Mouse (Mus musculus) spleen, postnatal 14 days (tissue): Measurements from ENCODE around the gene Ptprn2.
"Not testable (repeated sequence)": the region's sequence is repeated elsewhere in the genome, so short reads cannot be mapped to it uniquely, and the experiment has no call there.

Experiments
- DNase-seq, 2 experiments: peaks; one replicate each; pipeline ENCODE4 v3.0.0; 2021 to 2022; ENCODE audit warnings: low spot score in 2 of 2

Gene Ptprn2

DNA sequence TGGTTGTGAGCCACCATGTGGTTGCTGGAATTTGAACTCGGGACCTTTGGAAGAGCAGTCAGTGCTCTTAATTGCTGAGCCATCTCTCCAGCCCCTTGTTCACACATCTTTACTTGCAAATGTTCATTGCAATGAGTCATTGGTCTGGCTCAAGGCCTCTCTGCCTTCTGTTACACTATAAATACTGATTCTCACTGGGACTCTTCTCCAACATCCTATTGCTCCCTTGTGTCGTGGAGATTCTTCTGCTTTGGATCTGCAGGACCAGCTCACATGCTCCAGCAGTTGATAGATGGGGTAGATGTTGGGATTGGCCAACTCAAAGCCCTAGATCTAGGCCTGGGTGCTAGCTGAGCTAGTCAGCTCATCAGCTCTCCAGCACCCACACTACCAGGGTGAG, 28.3 kb downstream of the Ptprn2 start:
- DNase-seq = not testable (repeated sequence)

DNA sequence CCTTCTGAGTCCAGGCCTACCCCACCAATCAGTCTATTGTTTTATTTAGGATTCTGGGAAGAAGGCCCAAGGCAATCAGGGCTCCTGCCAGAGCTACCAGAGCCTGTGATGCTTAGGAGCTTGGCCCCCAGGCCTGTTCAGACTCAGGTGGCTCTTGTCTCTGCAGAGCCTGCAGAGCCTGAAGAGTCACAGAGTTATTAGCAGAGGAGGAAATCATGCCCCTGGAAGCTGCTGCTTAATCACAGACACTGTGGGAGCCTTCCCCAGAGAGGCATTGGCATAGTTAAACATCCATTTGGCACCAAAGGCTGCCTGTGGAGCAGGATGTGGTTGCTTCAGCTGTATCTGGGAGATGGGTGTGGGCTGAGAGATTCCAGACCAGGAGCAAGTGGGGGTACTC, 30.3 kb downstream of the Ptprn2 start:
- DNase-seq = no peak

DNA sequence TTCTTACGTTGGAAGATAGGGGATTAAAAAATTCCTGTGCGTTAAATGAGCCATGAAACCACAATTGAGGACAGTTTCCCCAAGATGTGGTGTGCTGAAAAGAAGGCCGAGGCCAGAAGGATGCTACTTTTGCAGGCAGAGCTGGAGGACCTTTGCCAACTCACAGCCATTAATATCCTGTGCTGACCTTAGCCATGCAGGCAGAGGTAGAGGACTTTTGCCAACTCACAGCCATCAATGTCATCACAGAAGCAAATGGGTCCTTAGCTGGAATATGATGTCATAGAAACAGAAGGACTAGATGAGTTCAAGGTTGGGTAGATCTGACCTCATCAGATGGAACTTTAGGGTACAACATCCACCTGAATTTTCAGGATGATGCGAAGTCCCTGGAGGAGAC, 43.3 kb downstream of the Ptprn2 start:
- DNase-seq = no peak

DNA sequence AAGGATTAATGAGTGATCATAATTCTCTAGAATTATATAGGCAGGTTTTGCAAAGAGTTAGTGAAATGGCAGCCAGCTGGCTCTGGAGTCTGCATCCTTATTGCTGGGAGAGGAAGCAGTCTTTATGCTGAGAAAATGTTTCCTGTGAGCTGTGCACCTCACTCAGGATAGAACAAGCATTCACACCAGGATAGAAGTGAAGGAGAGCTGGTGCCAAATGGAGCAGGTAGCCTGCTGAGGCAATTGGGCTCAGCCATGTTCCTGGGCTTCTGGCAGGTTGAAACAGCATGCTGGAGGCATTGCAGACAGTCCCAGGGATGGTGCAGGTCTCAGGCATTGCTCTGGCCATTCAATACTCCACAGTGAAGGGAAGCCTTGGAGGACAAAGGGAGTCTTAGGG, 47.8 kb downstream of the Ptprn2 start:
- no peak for DNase-seq

DNA sequence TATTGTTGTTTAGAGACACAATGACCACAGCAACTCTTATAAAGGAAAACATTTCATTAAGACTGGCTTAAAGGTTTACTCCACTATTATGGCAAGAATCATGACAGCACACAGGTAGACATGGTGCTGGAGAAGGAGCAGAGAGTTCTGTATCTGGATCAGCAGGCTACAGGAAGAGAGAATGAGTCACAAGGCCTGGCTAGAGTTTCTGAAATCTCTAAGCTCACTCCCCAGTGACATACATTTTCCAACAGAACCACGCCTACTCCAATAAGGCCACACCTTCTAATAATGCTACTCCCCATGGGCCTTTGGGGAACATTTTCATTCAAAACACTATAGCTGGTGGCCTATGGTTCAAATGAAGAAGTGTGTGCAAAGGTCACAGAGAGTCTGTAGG, 53.8 kb downstream of the Ptprn2 start:
- no peak for DNase-seq

DNA sequence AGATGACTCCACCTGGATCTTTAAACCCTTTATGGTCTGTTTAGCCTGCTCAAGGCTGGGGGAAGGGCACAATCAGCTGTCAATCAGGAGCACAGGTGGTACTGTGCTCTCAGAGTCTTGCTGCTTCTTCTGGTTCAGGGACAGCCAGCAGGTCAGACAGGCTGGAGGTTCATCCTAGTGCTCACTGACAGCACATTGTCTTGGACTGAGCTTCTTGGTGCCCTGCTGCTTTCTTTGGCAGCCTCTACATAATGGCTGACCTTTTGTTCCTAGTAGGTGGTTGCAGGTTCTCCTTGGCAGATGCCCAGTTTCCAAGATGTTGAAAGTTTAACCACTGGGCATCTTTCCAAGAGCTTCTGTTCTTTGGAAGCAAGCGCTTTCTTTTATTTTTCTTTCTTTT, 55.1 kb downstream of the Ptprn2 start:
- no peak for DNase-seq

DNA sequence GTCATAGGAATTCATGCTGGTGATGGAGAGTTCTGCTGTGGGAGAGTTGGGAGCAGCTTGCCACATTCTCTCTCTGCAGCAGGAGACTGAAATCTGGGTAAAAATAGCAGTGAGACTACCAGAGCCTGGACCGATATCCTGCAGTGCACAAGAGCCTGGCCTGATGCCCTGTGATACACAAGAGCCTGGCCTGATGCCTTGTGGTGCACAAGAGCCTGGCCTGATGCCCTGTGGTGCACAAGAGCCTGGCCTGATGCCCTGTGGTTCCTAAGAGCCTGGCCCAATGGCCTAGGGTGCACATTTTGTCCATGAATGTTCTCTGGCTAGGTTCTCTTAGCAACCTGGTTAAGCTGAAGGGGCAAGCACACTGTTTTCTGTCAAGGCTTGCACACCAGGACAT, 64.5 kb downstream of the Ptprn2 start:
- no peak for DNase-seq

DNA sequence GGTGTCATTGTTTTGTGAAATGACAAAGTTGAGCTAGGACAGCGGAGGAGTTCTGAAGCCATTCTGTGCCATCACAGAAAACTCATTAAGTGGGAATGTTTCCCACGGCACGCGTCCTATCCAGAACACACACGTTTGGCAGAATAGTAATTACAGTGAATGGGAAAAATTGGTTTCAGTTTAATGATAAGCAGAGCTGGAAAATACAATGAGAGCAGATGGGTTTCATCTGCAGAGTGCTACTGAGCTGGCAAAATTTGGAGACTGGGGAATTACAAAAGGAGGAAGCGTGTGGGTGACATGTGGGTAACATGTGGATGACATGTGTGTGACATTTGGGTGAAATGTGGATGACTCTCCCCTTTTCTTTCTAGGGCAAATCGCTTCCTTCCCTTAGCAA, 66.0 kb downstream of the Ptprn2 start:
- no peak for DNase-seq

DNA sequence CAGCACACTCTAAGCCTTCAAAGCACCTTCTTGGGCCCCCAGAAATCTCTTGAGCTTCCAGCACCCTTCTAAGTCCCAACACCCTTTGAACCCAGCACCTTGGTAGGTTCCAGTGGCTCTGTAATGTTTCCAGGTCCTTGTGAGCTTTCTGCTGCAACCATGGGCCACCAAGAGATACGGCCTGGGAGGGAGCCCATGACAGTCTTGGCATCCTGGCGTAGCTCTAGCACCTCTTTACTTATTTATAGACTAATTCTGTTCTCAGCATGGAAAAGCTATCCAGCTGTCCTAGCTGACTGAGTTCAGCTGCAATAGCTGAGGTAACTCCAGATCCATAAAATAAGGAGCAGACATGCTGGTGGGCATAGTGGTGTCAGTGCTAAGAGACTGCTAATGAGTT, 66.8 kb downstream of the Ptprn2 start:
- no peak for DNase-seq

DNA sequence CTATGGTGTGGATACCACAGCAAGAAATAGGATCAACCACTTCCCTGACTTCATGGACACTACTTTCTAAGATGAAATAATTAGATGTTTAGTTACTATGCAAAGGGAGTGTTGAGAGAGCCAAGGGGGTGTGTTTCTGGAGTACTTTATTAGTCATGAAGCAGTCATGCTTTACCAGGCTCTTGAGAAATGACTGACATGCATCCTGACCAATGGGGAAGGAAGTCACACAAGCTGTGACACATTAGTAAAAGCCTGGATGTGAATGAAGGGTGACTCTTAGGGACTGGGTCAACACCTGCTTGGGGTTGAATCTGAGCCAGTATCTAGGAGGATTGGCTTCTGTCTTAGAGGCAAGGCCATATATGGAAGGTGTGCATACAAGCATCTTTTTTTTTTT, 67.8 kb downstream of the Ptprn2 start:
- no peak for DNase-seq

DNA sequence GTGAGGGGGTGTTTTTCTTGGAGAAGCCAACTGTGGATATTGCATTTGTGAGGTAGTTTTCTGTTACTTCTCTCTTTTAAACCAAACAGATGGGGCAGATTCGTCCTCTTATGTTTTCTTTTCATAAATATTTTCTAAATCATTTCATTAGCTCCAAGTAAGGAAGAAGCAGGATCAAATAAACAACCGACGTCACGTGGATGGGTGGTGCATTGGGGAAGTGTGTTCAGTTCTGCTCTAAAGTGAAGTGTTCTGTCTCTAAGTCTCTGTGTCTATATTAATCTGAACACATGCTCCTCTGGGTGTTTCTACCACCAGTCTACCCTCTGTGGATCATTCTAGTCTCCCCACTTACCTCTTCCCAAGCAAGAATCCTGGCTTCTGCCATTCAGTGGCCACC, 70.4 kb downstream of the Ptprn2 start:
- no peak for DNase-seq

DNA sequence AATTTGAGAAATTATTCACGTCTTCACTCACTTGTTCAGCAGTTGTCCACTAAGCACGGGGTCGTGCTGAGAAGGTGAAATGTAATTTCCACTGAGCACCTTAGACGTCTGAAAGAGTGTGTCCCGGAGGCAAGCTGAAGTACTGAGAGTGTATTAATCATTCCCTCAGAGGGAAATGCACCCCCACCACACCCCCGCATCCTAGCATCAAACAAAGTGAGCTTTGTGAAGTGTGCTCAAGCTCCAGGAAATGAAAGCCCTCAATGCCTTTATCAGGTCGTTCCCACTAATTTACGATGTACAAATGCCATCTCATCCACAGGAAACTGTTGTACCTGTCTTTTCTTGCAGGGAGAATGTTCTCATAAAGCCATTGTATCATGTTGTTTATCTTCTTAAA, 78.9 kb downstream of the Ptprn2 start:
- DNase-seq = no peak

DNA sequence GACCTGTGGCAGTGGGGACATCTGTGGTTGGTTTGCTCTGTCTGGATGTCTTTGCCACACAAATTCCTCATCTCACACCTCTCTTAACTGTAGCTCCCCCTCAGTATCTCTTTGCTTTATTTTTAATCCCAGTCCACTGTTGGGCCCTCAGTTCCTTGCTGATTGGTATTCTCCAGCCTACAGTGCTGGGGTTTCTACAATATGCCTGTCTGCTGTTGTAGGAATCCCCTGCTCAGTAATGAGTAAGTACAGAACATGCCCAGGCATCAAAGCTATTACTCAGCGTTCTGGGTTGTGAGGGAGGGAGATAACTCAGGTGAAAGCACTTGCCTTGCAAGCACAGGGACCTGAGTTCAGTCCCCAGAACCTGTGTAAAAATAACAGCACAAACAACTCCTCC, 81.2 kb downstream of the Ptprn2 start:
- no peak for DNase-seq

DNA sequence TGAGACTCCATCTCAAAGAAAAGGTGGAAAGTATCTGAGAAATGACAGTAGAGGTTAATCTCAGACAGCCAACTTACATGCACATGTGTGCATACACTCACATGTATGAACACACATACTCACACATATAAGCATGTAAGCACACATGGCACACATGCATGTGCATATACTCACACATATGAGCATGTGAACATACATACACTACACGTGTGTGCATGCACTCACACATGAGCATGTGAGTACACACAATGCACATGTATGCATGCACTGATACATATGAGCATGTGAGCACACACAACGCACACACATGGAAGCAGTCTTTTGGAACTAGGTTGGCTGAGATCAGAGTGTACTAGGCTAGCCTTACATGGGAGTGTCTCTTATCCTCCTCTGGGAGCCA, 81.7 kb downstream of the Ptprn2 start:
- DNase-seq = no peak

DNA sequence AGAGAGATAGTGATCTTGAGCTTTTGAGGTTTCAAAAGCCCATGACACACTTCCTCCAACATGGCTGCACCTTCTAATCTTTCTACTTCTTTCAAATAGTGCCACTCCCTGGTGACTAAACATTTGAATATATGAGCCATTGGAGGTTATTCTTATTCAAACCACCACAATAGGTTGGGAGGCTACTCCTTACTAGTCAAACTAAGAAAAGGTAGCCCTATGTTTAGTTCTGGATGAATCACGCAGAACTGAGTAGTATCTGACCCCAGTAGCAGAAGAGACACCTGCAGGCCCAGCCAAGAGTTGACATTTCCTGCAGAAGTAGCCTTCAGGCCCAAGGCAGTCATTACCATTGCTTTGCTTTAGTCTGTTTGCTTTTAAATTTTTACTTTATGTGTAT, 84.0 kb downstream of the Ptprn2 start:
- no peak for DNase-seq

DNA sequence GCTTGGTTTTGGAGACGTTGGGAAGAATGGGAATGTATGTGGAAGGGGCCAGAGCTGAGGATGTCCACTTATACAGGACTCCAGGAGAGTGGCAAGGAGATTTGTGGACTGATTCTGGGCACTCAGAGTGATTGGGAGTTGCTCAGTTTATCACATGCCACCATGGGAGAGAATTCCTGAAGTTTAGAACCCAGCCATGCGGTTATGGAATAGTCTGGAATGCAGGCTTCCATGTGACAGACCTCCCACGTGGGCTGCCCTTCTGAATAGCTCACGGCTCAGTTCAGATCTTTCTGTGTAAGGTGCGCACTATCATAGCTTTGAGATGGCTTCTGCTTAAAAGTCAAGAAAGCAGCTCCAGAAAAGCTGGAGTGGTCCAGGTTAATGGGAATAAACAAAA, 88.6 kb downstream of the Ptprn2 start:
- DNase-seq = no peak

DNA sequence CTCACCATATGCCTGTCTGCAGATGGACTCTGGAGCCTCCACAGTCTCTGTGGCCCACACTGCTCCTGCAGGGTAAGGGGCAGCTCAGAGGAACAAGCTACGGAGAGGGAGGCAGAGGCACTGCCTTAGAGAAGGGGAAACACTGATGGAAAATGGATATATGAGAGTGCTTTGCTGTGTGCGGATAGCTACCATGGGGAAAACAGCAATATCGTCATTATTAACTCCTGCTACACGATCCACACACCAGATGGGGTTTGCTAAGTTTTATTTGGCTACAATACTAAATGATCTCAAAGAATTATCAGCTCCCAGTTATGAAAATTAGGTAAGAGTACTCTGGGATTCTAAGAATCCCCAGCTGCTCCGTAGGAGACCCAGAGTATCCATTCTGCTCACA, 89.2 kb downstream of the Ptprn2 start:
- no peak for DNase-seq

DNA sequence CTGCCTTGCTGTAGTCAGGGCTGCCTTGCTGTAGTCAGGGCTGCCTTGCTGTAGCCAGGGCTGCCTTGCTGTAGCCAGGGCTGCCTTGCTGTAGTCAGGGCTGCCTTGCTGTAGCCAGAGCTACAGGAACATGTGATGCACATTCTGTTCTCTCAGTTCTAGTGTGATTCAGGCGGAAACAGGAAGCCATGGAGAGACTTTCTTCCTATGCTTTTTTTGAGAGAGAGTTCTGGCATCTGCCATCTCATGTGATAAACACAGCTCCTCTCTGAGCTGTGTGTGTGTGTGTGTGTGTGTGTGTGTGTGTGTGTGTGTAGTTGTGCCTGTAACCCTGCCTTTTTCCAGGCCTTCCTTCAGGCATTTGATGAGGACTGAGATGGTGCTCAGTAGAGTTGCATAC, 92.4 kb downstream of the Ptprn2 start:
- not testable (repeated sequence) for DNase-seq

DNA sequence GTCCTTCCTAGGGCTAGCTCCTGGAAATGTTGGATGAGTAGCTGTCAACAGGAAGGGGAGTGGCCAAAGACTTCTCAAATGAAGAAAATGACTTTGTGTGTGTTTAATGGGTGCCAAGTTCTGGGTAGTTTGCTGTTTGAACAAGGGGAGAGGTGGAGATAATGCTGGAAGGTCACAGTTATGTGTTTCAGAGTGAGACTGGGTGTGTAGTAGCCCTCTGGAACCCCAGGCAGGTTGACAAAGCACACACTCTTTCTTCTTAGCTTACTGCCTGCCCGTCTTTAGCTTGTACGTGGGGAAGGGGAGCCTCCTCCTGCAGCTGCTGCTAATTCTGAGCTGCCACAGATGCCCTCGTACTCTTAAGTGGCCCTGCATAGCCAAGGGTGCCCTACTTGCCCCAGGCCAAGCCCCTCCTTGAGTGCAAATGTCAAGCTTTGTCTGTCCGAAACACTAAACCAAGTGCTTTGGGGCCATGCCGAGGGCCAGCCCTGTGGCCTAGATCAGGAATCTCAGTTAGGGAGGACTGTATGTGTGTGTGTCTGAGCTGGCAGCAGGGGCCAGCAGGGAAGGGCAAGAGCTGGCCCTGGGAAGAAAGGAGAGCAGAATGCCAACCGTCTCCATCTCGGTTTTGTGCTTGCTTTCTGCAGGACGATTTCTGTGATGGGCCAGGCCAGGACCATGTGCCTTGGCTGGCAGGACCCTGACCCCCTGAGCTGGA, 95.5 kb downstream of the Ptprn2 start:
- no peak for DNase-seq

DNA sequence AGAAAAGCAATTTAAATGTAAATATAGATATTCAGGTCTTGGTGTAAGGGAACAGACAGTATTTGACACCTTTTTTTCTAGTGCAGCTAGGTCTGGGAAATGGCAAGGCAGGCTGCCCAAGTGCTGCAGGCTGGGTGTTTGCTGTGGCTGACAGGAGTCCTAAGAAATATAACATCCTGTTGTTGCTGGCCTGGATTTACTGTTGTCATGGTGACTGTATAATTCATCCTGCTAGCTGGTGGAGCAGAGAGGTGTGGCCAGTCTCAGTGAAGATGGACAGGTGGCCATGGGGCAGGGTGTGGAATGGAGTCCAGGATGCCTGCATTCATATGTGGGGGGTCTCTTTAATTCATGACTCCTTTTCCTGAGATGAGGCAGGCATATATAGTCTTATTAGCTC, 96.3 kb downstream of the Ptprn2 start:
- DNase-seq = no peak

DNA sequence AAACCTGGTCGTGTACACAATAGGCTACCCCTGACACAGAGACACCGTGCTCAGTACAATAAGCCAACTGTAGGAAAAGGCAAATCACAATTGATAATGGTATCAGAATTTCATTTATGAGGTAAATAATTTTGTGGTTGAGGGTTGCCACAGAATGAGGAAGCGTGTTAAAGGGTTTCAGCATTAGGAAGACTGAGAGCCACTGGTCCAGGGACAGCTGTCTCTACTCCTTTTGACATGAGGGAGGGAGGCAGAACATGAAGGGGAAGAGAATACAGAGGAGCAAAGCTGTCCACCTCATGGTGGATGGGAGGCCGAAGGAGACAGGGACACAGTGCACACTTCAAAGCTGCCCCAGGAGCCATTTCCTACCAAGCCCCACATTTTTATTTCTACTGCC, 97.3 kb downstream of the Ptprn2 start:
- DNase-seq = no peak

DNA sequence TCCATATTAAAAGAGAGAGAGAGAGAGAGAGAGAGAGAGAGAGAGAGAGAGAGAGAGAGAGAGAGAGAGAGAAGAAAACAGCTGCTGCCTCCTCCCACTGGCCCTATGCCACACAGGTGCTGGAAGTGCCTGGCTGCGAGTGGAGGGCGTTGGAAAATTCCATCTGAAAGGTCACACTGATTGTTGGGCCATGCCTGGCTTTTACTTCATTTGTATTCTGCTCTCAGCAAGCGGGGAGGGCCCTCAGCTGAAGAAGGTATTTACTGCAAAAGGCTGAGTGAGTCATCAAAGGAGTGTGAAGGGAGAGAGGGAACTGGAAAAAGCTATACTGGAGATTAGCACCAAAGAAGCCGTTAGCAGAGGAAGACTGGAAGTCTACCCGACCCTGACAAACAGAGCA, 99.5 kb downstream of the Ptprn2 start:
- DNase-seq = no peak

DNA sequence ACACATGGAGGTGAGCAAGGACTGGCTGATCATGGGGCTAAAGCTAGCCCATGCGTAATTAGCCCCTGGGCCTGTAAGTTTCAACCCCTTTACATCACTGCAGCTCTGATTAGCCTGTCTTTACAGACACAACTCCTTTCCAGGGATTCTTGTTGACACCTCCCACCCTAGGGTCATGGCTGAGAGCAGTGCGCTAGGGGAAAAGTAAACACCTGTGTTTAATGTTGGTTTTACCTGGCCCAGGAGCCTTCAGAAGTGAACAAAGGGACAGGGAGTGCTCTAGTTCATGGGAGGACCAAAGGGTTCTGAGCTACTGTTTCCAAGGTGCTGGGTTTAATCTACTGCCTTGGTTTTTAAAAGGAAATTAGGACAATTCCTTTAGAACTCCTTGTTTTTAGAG, 100.6 kb downstream of the Ptprn2 start:
- no peak for DNase-seq

DNA sequence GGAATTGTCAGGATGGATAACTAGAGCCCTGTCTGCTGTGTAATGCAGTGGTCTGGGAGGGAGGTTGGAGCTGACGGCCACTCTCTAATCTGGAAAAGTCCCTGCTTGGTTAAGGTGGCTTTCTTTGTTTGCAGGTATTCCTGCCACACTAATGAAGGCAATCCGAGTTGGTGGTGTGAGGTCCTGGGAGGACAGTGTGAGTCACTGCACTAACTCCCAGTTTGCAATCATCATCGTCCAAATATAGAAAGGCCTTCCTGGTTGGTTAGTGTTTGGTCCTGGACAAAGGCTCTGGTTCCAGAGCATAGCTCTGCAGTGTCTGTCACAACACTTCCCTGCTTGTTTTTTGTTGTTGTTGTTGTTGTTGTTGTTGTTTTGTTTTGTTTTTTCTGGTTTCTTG, 102.0 kb downstream of the Ptprn2 start:
- no peak for DNase-seq

DNA sequence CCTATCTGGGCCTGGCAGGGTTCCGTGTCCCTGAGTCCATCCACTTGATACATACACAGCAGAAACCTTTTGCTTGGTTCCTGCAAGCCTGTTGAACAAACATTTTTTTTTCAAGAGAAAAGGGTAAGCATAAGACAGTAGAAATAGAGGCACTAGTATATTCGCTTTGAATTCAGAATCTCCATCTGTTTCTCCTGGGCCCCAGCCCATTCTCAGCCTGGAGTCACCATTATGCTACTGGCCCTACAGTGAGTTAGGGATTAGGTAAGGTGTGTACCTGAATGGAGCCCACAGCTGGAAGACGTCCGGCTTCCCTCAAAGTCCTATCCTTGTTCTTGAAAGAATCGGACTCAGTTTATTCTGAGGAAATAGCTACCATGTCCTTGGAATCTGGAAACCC, 104.6 kb downstream of the Ptprn2 start:
- DNase-seq = no peak
